Mouse (Mus musculus) lung, postnatal 36 days (tissue): ENCODE results near the gene Cacna2d2.

Source experiments
- DNase-seq: peaks from one replicate; pipeline ENCODE4 v3.0.0; 2022; ENCODE audit warnings: mixed read lengths

Gene Cacna2d2

GRCm38 (mm10) chr9:107463509-107463908 is 64.1 kb downstream of the Cacna2d2 start:
- DNase-seq: peak; percentile 86

GRCm38 (mm10) chr9:107464130-107464529 is 64.7 kb downstream of the Cacna2d2 start:
- no peak for DNase-seq

GRCm38 (mm10) chr9:107465657-107466056 is 66.2 kb downstream of the Cacna2d2 start:
- DNase-seq: no peak

GRCm38 (mm10) chr9:107469213-107469795 is 69.9 kb downstream of the Cacna2d2 start:
- no peak for DNase-seq

GRCm38 (mm10) chr9:107470427-107470826 is 71.0 kb downstream of the Cacna2d2 start:
- DNase-seq: no peak

GRCm38 (mm10) chr9:107474016-107474415 is 74.6 kb downstream of the Cacna2d2 start:
- no peak for DNase-seq

GRCm38 (mm10) chr9:107478979-107479378 is 79.6 kb downstream of the Cacna2d2 start:
- DNase-seq: no peak

GRCm38 (mm10) chr9:107479593-107479992 is 80.2 kb downstream of the Cacna2d2 start:
- DNase-seq: no peak

- DNase-seq: no peak
Observed at GRCm38 (mm10) chr9:107480477-107481069, 81.2 kb downstream of the Cacna2d2 start.

- no peak for DNase-seq
Observed at GRCm38 (mm10) chr9:107481340-107481739, 81.9 kb downstream of the Cacna2d2 start.

- DNase-seq: no peak
Observed at GRCm38 (mm10) chr9:107482004-107482403, 82.6 kb downstream of the Cacna2d2 start.

- no peak for DNase-seq
Observed at GRCm38 (mm10) chr9:107482770-107483169, 83.4 kb downstream of the Cacna2d2 start.

- DNase-seq: no peak
Observed at GRCm38 (mm10) chr9:107483714-107484113, 84.3 kb downstream of the Cacna2d2 start.

- no peak for DNase-seq
Observed at GRCm38 (mm10) chr9:107484302-107484701, 84.9 kb downstream of the Cacna2d2 start.

GRCm38 (mm10) chr9:107484766-107485165 is 85.4 kb downstream of the Cacna2d2 start:
- DNase-seq: no peak

- DNase-seq: no peak
Observed at GRCm38 (mm10) chr9:107486086-107486485, 86.7 kb downstream of the Cacna2d2 start.

GRCm38 (mm10) chr9:107486507-107487225 is 87.3 kb downstream of the Cacna2d2 start:
- DNase-seq: peak; percentile 21

GRCm38 (mm10) chr9:107490146-107490545 is 90.7 kb downstream of the Cacna2d2 start:
- DNase-seq: no peak

- no peak for DNase-seq
Observed at GRCm38 (mm10) chr9:107490625-107491024, 91.2 kb downstream of the Cacna2d2 start.

GRCm38 (mm10) chr9:107493511-107493910 is 94.1 kb downstream of the Cacna2d2 start:
- DNase-seq: no peak

GRCm38 (mm10) chr9:107494238-107494637 is 94.8 kb downstream of the Cacna2d2 start:
- DNase-seq: no peak

- no peak for DNase-seq
Observed at GRCm38 (mm10) chr9:107496359-107496758, 96.9 kb downstream of the Cacna2d2 start.

GRCm38 (mm10) chr9:107500708-107501286 is 101.4 kb downstream of the Cacna2d2 start:
- no peak for DNase-seq
